31 mouse cellular contexts compared by ENCODE assay signal in the genomic region with DNA sequence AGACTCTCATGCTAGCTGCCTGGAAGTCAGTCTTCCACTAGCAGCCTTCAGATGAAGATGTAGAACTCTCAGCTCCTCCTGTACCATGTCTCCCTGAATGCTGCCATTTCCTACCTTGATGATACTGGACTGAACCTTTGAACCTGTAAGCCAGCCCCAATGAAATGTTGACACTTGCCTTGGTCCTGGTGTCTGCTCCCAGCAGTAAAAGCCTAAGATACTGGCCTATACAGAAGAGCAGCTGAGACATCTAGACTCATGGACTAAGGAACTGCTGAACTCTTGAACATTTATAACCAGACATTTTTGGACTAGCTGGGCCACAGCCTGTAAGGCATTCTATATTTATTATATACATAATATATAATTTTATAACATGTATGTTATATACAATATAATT.
"Had no signal": no experiment of that assay in that cellular context is flagged by ENCODE, and none has a peak within 500 bp of the region (broad histone marks: within the 10 kb centered on the region; RNA-seq: fewer than 3 reads in every experiment).

No protein-coding gene starts in this region.

- H3K36me3 ChIP-seq: limb, embryonic 15.5 days; liver, embryonic 13.5 days; liver, embryonic 15.5 days; lung, embryonic 15.5 days; midbrain, embryonic 10.5 days; midbrain, embryonic 12.5 days; midbrain, embryonic 13.5 days; midbrain, embryonic 15.5 days had no signal

- H3K9ac ChIP-seq: limb, embryonic 12.5 days; limb, embryonic 13.5 days; limb, embryonic 15.5 days; liver, embryonic 12.5 days; liver, embryonic 13.5 days; liver, embryonic 14.5 days; liver, embryonic 15.5 days; liver, postnatal 0 days; lung, embryonic 14.5 days; lung, embryonic 15.5 days; midbrain, embryonic 12.5 days; midbrain, embryonic 13.5 days; midbrain, embryonic 15.5 days had no signal

- H3K4me2 ChIP-seq: limb, embryonic 12.5 days; limb, embryonic 13.5 days; limb, embryonic 15.5 days; liver, embryonic 11.5 days; liver, embryonic 12.5 days; liver, embryonic 13.5 days; liver, embryonic 15.5 days; lung, embryonic 14.5 days; lung, embryonic 15.5 days; midbrain, embryonic 11.5 days; midbrain, embryonic 12.5 days; midbrain, embryonic 13.5 days; midbrain, embryonic 15.5 days had no signal

- H3K4me1 ChIP-seq: limb, embryonic 12.5 days; limb, embryonic 15.5 days; lung, embryonic 15.5 days; midbrain, embryonic 10.5 days; midbrain, embryonic 12.5 days; midbrain, embryonic 13.5 days; midbrain, embryonic 15.5 days had no signal

- H3K27me3 ChIP-seq: limb, embryonic 12.5 days; limb, embryonic 13.5 days; limb, embryonic 15.5 days; liver, embryonic 12.5 days; liver, embryonic 13.5 days; liver, embryonic 15.5 days; lung, embryonic 15.5 days; megakaryocyte, embryonic 14.5 days; midbrain, embryonic 12.5 days; midbrain, embryonic 13.5 days; midbrain, embryonic 15.5 days had no signal

- DNase-seq: left cerebral cortex, postnatal 4 days; liver; liver, embryonic 13.5 days; liver, postnatal 0 days; lung, adult 18-20 months; lung, adult 2 months; lung, embryonic 14.5 days; lung, postnatal 10 days; lung, postnatal 14 days; lung, postnatal 36 days; lung, postnatal 4 days; midbrain, embryonic 14.5 days had no signal

- ATAC-seq: liver, embryonic 12.5 days; liver, postnatal 0 days; lung, postnatal 0 days; midbrain, embryonic 13.5 days; midbrain, embryonic 15.5 days; midbrain, embryonic 16.5 days had no signal

- H3K9me3 ChIP-seq: limb, embryonic 10.5 days; limb, embryonic 12.5 days; limb, embryonic 13.5 days; limb, embryonic 15.5 days; liver, embryonic 12.5 days; liver, embryonic 13.5 days; liver, embryonic 15.5 days; lung, embryonic 15.5 days; megakaryocyte, embryonic 14.5 days; midbrain, embryonic 10.5 days; midbrain, embryonic 12.5 days; midbrain, embryonic 13.5 days; midbrain, embryonic 15.5 days had no signal

- H3K27ac ChIP-seq: limb, embryonic 10.5 days; limb, embryonic 12.5 days; limb, embryonic 13.5 days; limb, embryonic 15.5 days; liver, embryonic 12.5 days; liver, embryonic 13.5 days; liver, embryonic 14.5 days; liver, embryonic 15.5 days; lung, embryonic 15.5 days; macrophage; midbrain, embryonic 10.5 days; midbrain, embryonic 12.5 days; midbrain, embryonic 13.5 days; midbrain, embryonic 15.5 days had no signal

- H3K4me3 ChIP-seq: limb, embryonic 10.5 days; limb, embryonic 12.5 days; limb, embryonic 13.5 days; limb, embryonic 15.5 days; liver, embryonic 12.5 days; liver, embryonic 13.5 days; liver, embryonic 15.5 days; lung, embryonic 15.5 days; megakaryocyte, embryonic 14.5 days; midbrain, embryonic 10.5 days; midbrain, embryonic 12.5 days; midbrain, embryonic 13.5 days; midbrain, embryonic 15.5 days; myocyte had no signal
